Mouse (Mus musculus): Measurements from ENCODE around the gene Uck2.
A peak's percentile ranks its signal among the peaks of the same experiment; 100 is the strongest.

The Uck2 gene

GRCm38 (mm10) chr1:167285320-167285355 is at the start of gene Uck2:
Uck2 (minus strand) TSS chr1:167285320.
- DNase-seq, result no peak

DNA sequence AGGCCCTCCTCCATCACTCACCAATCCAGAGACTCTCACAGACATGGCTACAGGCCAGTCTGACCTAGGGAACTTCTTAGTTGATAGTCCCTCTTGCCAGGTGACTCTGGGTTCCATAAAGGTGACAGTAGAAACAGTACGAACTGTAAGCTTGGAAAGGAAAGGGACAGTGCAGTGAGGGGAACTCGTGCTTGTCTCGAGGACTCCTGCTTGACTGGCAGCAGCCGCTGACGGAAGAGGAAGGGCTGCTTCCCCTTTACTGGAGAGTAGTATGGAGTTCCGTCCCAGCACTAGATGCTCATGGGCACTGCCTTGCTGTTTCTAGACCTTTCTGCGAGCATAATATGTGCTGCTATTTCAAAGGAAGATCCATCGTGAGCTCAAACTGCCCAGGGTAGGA is 46.0 kb upstream of the Uck2 start:
- no peak for DNase-seq

DNA sequence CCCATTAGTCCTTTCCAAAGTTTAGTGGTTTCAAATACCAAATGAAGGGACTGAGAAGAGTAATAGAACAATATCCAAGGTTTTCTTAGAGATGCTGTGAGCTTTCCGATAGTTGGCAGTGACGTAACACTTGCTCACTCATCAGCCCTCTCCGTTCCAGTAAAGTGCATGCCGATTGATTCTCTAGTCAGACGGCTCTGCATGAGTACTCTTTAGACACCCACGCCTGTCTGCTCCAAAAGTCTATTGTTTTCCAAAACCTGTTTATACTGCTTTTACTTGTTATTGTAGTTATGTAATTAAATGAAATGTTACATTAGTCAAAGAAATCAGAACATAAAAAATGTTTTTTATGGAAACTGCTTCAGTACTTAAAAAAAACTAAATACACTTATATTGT is 43.7 kb upstream of the Uck2 start:
- DNase-seq, result no peak

- no peak for DNase-seq
Measured at GRCm38 (mm10) chr1:167321691-167322090, 36.6 kb upstream of the Uck2 start.

DNA sequence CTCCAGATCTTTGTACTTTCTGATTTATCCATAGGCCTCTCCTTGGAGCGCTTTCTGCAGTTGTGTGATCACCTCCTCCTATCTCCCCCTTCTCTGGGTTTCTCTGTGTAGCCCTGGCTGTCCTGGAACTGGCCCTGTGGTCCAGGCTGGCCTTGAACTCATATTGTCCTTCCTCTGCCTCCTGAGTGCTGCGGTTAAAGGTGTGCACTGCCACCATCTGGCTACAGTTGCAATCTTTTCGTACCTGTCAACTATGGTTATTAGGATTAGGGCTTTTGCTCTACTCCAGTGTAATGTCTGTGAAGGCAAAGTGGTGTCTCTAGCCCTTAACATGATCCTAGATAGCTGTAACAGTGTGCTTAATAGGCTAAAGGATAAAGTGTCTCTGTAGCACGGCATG is 28.1 kb upstream of the Uck2 start:
- DNase-seq, result no peak

- no peak for DNase-seq
Measured at GRCm38 (mm10) chr1:167312367-167312766, 27.2 kb upstream of the Uck2 start.

- DNase-seq, result peak; percentile 99
Measured at GRCm38 (mm10) chr1:167308261-167309054, 23.3 kb upstream of the Uck2 start, which contains the start of gene Tmco1. Tmco1 (plus strand) TSS chr1:167308378.

GRCm38 (mm10) chr1:167307674-167308073 is 22.6 kb upstream of the Uck2 start:
- peak in 1 of 2 experiments; percentile 20 for DNase-seq

DNA sequence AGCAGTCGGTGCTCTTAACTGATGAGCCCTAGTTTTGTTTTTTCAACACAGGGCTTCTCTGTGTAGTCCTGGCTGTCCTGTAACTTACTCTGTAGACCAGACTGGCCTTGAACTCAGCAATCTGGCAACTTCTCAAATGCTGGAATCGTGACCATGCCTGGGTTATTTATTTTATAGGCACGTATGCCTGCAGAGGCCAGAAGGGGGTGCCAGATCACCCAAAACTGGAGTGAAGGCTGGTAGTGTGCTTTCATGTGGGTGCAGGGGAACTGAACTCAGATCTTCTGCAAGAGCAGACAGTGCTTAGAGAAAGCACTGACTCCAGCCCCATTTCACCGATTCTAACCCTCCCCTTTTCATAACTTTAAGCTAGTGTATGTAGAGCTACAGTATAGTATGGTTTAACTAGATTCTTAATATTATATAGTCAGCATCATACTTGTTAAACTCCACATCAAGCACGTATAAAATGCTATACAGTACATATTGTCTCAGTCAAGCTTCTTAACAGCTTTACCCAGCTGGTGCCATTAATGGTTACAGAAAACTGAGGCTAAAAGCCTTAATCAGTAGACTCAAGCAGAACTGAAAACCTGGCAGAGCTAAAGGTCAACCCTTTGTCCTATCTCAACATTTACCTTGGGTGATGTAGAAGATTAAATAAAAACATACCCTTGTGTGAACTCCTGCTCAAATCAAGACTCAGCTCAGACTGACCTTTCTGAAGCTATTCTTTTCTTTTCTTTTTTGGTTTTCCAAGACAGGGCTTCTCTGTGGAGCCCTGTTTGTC is 21.5 kb upstream of the Uck2 start:
- peak; percentile 53 to 63 for DNase-seq

GRCm38 (mm10) chr1:167305501-167306137 is 20.5 kb upstream of the Uck2 start:
- no peak for DNase-seq

GRCm38 (mm10) chr1:167300122-167300521 is 15.0 kb upstream of the Uck2 start:
- DNase-seq, result no peak

GRCm38 (mm10) chr1:167295679-167296402 is 10.7 kb upstream of the Uck2 start:
- no peak for DNase-seq

DNA sequence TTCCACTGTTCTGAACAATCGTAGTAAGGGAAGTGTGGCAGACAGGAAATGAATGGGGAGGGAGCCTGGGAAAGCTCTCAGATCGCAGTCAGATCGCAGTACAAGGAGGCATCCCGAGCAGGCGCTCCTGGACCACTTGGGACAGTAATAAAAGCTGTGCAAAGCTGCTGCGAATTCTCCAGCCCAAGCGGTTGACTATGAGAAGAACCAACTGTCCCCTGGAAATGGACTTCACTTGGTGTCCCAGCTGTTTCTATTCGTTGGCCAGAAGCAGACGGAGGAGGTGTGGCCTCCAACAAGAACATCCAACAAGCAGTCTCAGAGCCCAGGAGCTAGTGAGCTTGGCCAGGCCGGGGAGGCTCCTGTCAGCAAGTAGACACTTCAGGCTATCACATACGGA is 7.3 kb upstream of the Uck2 start:
- no peak for DNase-seq

DNA sequence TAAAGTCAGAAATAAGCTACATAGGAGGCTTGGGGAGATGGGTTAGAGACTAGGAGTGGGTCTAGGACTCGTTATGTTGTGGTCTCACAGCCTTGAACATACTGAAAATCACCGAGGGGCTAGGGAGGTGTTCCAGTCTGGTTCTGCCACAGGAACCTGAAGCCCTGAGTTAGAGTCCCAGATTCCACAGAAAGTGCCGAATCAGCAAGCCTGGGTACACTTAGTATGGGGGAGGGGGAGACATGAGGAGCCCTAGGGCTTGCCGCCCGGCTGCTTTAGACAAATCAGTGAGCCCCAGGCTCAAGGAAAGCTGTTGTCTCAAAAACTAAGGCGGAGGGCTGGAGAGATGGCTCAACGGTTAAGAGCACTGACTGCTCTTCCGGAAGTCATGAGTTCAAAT is 6.5 kb upstream of the Uck2 start:
- DNase-seq, result no peak

GRCm38 (mm10) chr1:167290263-167290592 is 5.1 kb upstream of the Uck2 start:
- DNase-seq, result no peak

DNA sequence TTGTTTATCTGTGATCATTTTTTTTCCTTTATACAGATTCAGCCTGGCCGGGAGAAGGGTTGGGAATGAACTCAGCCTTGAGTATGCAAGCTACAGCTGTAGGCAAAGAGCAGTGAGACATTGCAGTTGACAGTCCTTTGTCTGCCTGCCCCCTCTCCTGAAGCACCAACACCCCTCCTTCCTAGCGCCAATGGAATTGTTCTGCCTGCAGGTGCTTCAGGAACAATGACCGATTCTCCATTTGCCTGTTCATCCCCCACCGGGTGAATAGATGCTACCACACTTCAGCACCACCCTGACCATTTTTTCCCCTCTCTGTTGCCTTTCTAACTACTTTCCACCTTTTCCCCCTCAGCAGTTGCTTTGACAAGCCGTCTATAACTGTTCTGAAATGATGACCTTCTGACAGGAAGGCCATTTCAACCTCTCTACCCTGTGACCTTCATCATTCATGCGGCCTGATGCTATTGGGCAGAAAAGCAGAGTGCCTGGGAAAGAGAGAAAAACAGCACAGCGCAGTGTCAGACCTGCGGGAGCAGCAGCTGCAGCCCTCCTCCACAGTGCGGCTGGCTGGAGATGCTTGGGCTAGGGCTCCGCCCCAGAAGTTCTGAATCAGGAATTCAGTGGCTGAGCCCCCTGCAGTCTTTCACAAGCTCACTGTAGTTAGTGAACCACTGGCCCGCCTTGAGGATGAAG is 4.6 kb upstream of the Uck2 start:
- no peak for DNase-seq

GRCm38 (mm10) chr1:167288665-167289538 is 3.8 kb upstream of the Uck2 start:
- DNase-seq, result no peak

DNA sequence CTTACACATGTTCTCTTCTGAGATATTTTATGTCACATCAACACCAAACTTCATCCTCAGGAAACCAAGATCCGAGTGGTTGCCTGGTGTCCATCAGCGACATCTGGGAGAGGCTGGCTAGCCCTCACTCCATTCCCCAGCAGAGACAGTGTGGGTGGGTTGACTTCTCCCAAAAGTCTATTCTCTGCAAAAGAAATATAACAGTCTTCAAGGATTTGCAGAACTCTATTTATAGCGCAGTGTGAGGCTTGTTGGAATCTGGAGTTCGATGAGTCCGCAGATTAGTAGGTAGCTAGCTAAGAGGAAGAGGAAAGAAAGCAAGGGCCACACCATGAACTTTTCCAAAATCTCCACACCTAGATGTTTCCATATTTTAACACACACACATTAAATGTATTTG is 2.0 kb upstream of the Uck2 start:
- DNase-seq, result no peak

DNA sequence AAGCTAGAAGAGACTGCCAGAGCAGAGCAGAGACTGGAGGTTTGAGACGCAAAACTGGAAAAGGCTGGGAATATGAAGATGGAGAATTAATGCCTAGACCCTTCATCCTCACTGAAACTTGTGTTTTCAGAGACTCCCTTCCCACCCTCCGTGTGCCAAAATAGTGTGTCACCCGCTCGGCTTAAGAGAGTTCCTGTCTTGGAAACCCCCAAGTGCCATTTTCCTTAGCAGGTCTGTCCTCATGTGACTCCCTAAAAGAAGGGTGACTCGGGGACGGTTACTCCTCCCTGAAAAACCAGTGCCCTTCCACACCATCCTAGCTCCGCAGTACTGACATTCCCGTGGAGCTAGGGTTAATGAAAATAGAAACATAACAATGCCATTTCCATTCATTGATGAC is 236 bp upstream of the Uck2 start:
- DNase-seq, result no peak

- peak; percentile 94 to 96 for DNase-seq
Measured at GRCm38 (mm10) chr1:167284837-167285319, 242 bp downstream of the Uck2 start.

DNA sequence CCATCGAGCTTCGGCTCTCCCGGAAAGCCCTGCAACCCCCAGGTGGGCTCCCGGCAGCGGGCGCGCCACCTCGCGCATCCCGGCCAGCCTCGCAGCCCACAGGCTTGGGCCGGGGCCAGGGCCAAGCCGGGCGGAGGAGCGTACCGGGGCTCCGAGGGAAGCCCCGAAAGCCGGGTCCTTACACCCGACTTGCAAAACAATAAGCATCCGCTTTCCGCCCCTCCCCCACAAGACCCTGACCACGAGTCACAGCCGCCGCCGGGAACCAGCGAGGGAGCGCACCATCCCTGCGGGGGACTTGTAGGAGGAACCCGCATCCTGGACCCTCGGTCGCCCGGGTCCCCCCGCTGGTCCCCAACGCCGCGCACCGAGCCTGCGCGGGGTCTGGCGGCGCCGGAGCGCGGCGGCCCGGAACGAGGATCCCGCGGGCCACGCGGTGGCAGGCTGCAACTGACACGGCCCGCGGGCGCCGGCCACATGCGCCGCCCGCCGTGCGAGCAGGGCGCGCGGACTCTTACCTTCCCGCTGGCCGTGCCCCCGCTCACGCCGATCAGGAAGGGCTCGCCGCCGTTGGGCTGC is 773 bp downstream of the Uck2 start:
- DNase-seq, result peak; percentile 81 to 85
